Mouse (Mus musculus) right cerebral cortex, adult 2 months (tissue): ENCODE data around the gene Gm21650.
"Not testable (repeated sequence)": the region's sequence is repeated elsewhere in the genome, so short reads cannot be mapped to it uniquely, and the experiment has no call there.

Experiments used
- DNase-seq, 2 experiments: peaks; one replicate each; pipeline ENCODE4 v3.0.0; 2021 to 2022; ENCODE audit warnings: low spot score in 2 of 2

Gene Gm21650

DNA sequence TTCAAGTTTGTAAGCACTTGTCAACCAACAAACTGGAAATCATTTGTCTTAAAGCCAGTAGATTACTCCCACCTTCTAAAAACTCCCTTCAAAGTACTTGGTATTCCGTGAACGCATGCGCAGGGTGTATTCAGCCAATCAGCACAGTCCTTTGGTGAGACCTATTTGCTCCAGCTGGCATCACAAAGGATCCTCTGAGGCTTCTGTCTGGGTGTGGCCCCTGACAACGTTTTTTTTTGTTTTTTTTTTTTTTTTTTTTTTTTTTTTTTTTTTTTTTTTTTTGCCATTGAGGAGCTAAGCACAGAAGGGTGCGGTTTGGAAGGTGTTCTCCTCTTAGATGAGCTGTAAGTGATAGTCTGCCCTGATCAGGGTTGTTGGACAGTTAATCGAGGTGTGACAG lies at the start of gene Gm21650:
TSS of gene Gm21650 (plus strand) at position 301 of the 400 bp plus-strand sequence.
- not testable (repeated sequence) for DNase-seq
